Mouse (Mus musculus) liver, embryonic 14.5 days (tissue): ENCODE results near the gene Armc7.

ENCODE experiments used
- CTCF ChIP-seq: IDR thresholded peaks from 2 replicates; pipeline ENCODE4 v1.5.1; 2016; ENCODE audit warnings: antibody characterized with exemption, low read depth, control low read depth
- EP300 ChIP-seq: IDR thresholded peaks from 2 replicates; pipeline ENCODE4 v1.6.1; 2016; ENCODE audit warnings: antibody characterized with exemption, low read depth

DNA sequence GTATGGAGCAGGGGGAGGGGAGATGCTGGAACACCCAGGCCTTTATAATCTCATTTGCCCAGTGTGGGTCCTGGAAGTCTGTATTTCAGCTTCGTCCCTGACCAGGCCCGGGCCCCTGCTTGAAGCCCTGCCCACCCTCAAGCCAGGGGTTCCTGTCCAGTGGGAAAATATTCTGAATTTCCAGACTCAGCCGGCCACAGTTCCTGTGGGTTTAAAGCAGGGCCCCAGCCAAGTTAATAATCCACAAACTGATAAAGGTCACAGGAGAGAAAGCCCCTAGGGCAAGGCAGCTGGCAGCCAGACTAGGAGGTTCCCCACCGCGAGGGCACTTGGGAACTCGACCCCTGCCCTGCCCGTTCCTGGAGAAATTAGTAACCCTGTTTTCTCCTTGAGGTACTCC lies 26.5 kb upstream of the Armc7 start:
- TF ChIP-seq CTCF (no peak), EP300 (no peak)
